Mouse (Mus musculus): ENCODE data around the gene Gm10647. TPM values are rescaled to one million over a fixed set of nuclear protein-coding genes. Genes with fewer than 3 reads are reported as not detected.

Gene Gm10647
- total RNA-seq (2021) (under 1 TPM; 0.14 to 0.16 TPM), polyA plus RNA-seq (2012; rRNA removed) (0.10 and 0.26 TPM in 2 replicates)
- long read RNA-seq: 0 reads

- no peak for TF ChIP-seq EP300 (IDR thresholded peaks at IDR 0.05; ENCODE audit: insufficient read depth, low read depth, low read length)
- no peak for TF ChIP-seq POLR2A (IDR thresholded peaks at IDR 0.05; ENCODE audit: insufficient read depth, low read depth, low read length)
- no peak for TF ChIP-seq CTCF (IDR thresholded peaks at IDR 0.05)
- WGBS: 89% methylated on average over 5 of the region's 5 CpGs
- Histone ChIP-seq H3K27me3 (ENCODE audit: control insufficient read depth, insufficient read depth, low read length) (no peaks in the 10 kb centered on the region), H3K4me3 (peak within 1 kb of the TSS; percentile 75), H3K4me1 (ENCODE audit: control insufficient read depth, insufficient read depth, low read length) (no peaks in the 10 kb centered on the region; the same call in 1 of the 2 replicates), H3K36me3 (ENCODE audit: control insufficient read depth, insufficient read depth, low read length) (no peaks in the 10 kb centered on the region), H3K9ac (ENCODE audit: low read depth, low read length) (0 out of 2 replicates have a peak within 1 kb of the TSS, but pooled peaks have one; percentile 39), H3K27ac (peak within 1 kb of the TSS; percentile 88), H3K79me2 (replicated peaks; ENCODE audit: control insufficient read depth, insufficient read depth, low read length) (no peaks in the 10 kb centered on the region)
- no peak for DNase-seq
- intact Hi-C loops (cut with DNase I): no loop called here
Measured at GRCm38 (mm10) chr9:66796739-66797138, at the start of gene Gm10647. Gm10647 (plus strand) TSS chr9:66797039.

GRCm38 (mm10) chr9:66748390-66748789 lies 48.4 kb upstream of the Gm10647 start:
- H3K27me3 ChIP-seq (ENCODE audit: control insufficient read depth, insufficient read depth, low read length): no peaks in the 10 kb centered on the region
- H3K36me3 ChIP-seq (ENCODE audit: control insufficient read depth, insufficient read depth, low read length): no peaks in the 10 kb centered on the region
- no peak overlapping the region for H3K4me3 ChIP-seq
- no peak overlapping the region for H3K27ac ChIP-seq
- WGBS: 70% methylated on average over 15 of the region's 15 CpGs
- no peak for TF ChIP-seq EP300 (IDR thresholded peaks at IDR 0.05; ENCODE audit: insufficient read depth, low read depth, low read length)
- TF ChIP-seq CTCF (IDR thresholded peaks at IDR 0.05): no peak
- TF ChIP-seq POLR2A (IDR thresholded peaks at IDR 0.05; ENCODE audit: insufficient read depth, low read depth, low read length): no peak
- no peaks in the 10 kb centered on the region for H3K4me1 ChIP-seq (ENCODE audit: control insufficient read depth, insufficient read depth, low read length)
- intact Hi-C loops (cut with DNase I): no loop called here
- no peak overlapping the region for H3K9ac ChIP-seq (ENCODE audit: low read depth, low read length)
- H3K79me2 ChIP-seq (replicated peaks; ENCODE audit: control insufficient read depth, insufficient read depth, low read length): no peaks in the 10 kb centered on the region
- no peak for DNase-seq

- intact Hi-C loops (cut with DNase I): no loop called here
- Histone ChIP-seq H3K27ac (no peak overlapping the region), H3K36me3 (ENCODE audit: control insufficient read depth, insufficient read depth, low read length) (no peaks in the 10 kb centered on the region), H3K4me1 (ENCODE audit: control insufficient read depth, insufficient read depth, low read length) (no peaks in the 10 kb centered on the region), H3K9ac (ENCODE audit: low read depth, low read length) (no peak overlapping the region), H3K79me2 (replicated peaks; ENCODE audit: control insufficient read depth, insufficient read depth, low read length) (no peaks in the 10 kb centered on the region), H3K27me3 (ENCODE audit: control insufficient read depth, insufficient read depth, low read length) (no peaks in the 10 kb centered on the region), H3K4me3 (no peak overlapping the region)
- DNase-seq: no peak
- 83% methylated on average over 6 of the region's 6 CpGs for WGBS
- no peak for TF ChIP-seq EP300 (IDR thresholded peaks at IDR 0.05; ENCODE audit: insufficient read depth, low read depth, low read length)
- TF ChIP-seq POLR2A (IDR thresholded peaks at IDR 0.05; ENCODE audit: insufficient read depth, low read depth, low read length): no peak
- no peak for TF ChIP-seq CTCF (IDR thresholded peaks at IDR 0.05)
Measured at GRCm38 (mm10) chr9:66752849-66753248, 44.0 kb upstream of the Gm10647 start.

GRCm38 (mm10) chr9:66760991-66761390 lies 35.8 kb upstream of the Gm10647 start:
- no peaks in the 10 kb centered on the region for H3K36me3 ChIP-seq (ENCODE audit: control insufficient read depth, insufficient read depth, low read length)
- intact Hi-C loops (cut with DNase I): no loop called here
- H3K9ac ChIP-seq (ENCODE audit: low read depth, low read length): no peak overlapping the region
- no peak for TF ChIP-seq POLR2A (IDR thresholded peaks at IDR 0.05; ENCODE audit: insufficient read depth, low read depth, low read length)
- no peak for TF ChIP-seq CTCF (IDR thresholded peaks at IDR 0.05)
- TF ChIP-seq EP300 (IDR thresholded peaks at IDR 0.05; ENCODE audit: insufficient read depth, low read depth, low read length): no peak
- WGBS: 30% methylated on average over 1 of the region's 1 CpGs
- no peak for DNase-seq
- no peak overlapping the region for H3K27ac ChIP-seq
- H3K79me2 ChIP-seq (replicated peaks; ENCODE audit: control insufficient read depth, insufficient read depth, low read length): no peaks in the 10 kb centered on the region
- no peaks in the 10 kb centered on the region for H3K27me3 ChIP-seq (ENCODE audit: control insufficient read depth, insufficient read depth, low read length)
- H3K4me3 ChIP-seq: no peak overlapping the region
- H3K4me1 ChIP-seq (ENCODE audit: control insufficient read depth, insufficient read depth, low read length): no peaks in the 10 kb centered on the region

GRCm38 (mm10) chr9:66768721-66769120 lies 28.1 kb upstream of the Gm10647 start:
- intact Hi-C loops (cut with DNase I): no loop called here
- H3K4me1 ChIP-seq (ENCODE audit: control insufficient read depth, insufficient read depth, low read length): no peaks in the 10 kb centered on the region
- H3K79me2 ChIP-seq (replicated peaks; ENCODE audit: control insufficient read depth, insufficient read depth, low read length): no peaks in the 10 kb centered on the region
- no peak overlapping the region for H3K4me3 ChIP-seq
- H3K9ac ChIP-seq (ENCODE audit: low read depth, low read length): no peak overlapping the region
- no peak for DNase-seq
- 86% methylated on average over 1 of the region's 1 CpGs for WGBS
- H3K27me3 ChIP-seq (ENCODE audit: control insufficient read depth, insufficient read depth, low read length): no peaks in the 10 kb centered on the region
- no peak overlapping the region for H3K27ac ChIP-seq
- TF ChIP-seq CTCF (IDR thresholded peaks at IDR 0.05): no peak
- no peak for TF ChIP-seq POLR2A (IDR thresholded peaks at IDR 0.05; ENCODE audit: insufficient read depth, low read depth, low read length)
- no peak for TF ChIP-seq EP300 (IDR thresholded peaks at IDR 0.05; ENCODE audit: insufficient read depth, low read depth, low read length)
- no peaks in the 10 kb centered on the region for H3K36me3 ChIP-seq (ENCODE audit: control insufficient read depth, insufficient read depth, low read length)

- WGBS: 46% methylated on average over 3 of the region's 3 CpGs
- intact Hi-C loops (cut with DNase I): no loop called here
- Histone ChIP-seq H3K36me3 (ENCODE audit: control insufficient read depth, insufficient read depth, low read length) (no peaks in the 10 kb centered on the region), H3K79me2 (replicated peaks; ENCODE audit: control insufficient read depth, insufficient read depth, low read length) (no peaks in the 10 kb centered on the region), H3K4me3 (no peak overlapping the region), H3K27ac (no peak overlapping the region), H3K27me3 (ENCODE audit: control insufficient read depth, insufficient read depth, low read length) (no peaks in the 10 kb centered on the region), H3K4me1 (ENCODE audit: control insufficient read depth, insufficient read depth, low read length) (no peaks in the 10 kb centered on the region), H3K9ac (ENCODE audit: low read depth, low read length) (no peak overlapping the region)
- TF ChIP-seq EP300 (IDR thresholded peaks at IDR 0.05; ENCODE audit: insufficient read depth, low read depth, low read length) (no peak), POLR2A (IDR thresholded peaks at IDR 0.05; ENCODE audit: insufficient read depth, low read depth, low read length) (no peak), CTCF (IDR thresholded peaks at IDR 0.05) (no peak)
- no peak for DNase-seq
Measured at GRCm38 (mm10) chr9:66769275-66769674, 27.6 kb upstream of the Gm10647 start.
